Mouse (Mus musculus): ENCODE results near the gene Rtn4. TPM values are rescaled to one million over a fixed set of nuclear protein-coding genes. Genes with fewer than 3 reads are reported as not detected.

Rtn4 gene
- polyA plus RNA-seq, 1 experiment from 2014 or later, result 11.4 TPM

DNA sequence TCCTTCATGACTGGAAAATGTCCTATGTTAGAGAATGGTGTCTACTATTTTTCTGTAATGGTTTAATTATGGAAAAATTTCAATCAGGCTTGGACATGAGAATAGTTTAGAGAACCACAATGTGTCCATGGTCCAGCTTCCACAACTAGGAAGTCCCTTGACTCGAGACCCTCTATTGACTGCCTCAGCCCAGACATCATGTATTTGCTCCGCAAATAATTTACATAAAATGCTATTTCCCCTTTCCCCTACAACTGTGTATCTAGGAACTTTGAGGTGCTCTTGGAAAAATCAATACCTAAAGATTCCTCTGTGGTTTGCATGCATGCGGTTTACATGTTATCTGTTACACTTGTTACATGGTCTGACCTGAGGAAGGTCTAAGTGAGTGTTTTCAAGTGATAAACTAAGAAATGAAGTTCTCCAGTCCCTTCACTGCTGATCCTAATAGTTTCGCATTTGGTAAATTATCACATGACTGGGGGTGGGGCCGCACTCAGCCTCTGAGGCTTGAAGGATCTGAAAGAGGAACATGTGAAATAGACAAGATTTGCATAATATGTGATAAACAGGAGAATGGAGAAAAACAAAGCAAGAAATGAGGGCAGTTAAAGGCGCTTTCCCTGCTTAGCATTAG, 94.0 kb downstream of the Rtn4 start:
- no peak overlapping the region for H3K4me2 ChIP-seq (ENCODE audit: low read depth, low read length)
- no peaks in the 10 kb centered on the region for H3K27me3 ChIP-seq (ENCODE audit: control insufficient read depth, insufficient read depth, low read depth, low read length)
- H3K4me1 ChIP-seq (ENCODE audit: control insufficient read depth, low read depth, low read length), result no peaks in the 10 kb centered on the region; the same call in 1 of the 2 replicates
- WGBS (ENCODE audit: insufficient replicate concordance), result 38% methylated on average over 6 of the region's 6 CpGs
- H3K36me3 ChIP-seq (ENCODE audit: control insufficient read depth, insufficient read depth), result no peaks in the 10 kb centered on the region
- H3K9me3 ChIP-seq (replicated peaks; ENCODE audit: control insufficient read depth, low read length), result no peaks in the 10 kb centered on the region
- ATAC-seq (ENCODE audit: low read depth), result peak; percentile 66
- H3K27ac ChIP-seq (ENCODE audit: low read length), result no peak overlapping the region
- H3K9ac ChIP-seq (ENCODE audit: low read depth, low read length), result no peak overlapping the region
- no peak overlapping the region for H3K4me3 ChIP-seq (ENCODE audit: low read depth, low read length)

DNA sequence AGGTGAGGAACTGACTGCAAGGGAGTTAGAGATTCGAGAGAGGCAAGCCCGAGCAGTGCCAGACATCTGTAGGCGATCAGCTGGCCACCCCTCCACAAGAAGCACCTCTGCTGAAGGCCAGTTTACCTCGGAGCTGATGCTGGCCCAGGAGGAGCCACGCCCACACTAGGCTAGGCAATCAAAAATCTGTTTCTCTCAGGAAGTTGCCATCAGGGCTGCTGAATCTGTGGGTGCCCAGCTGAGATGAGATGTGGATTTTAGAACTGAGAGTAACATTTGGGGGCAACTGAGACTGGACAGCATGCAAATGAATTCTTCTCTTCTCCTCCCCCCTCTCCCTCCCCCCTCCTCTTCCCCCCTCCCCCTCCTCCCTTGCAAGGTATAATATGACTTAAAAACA, 94.7 kb downstream of the Rtn4 start:
- Histone ChIP-seq H3K27ac (ENCODE audit: low read length) (no peak overlapping the region), H3K4me2 (ENCODE audit: low read depth, low read length) (no peak overlapping the region), H3K9me3 (replicated peaks; ENCODE audit: control insufficient read depth, low read length) (no peaks in the 10 kb centered on the region), H3K9ac (ENCODE audit: low read depth, low read length) (no peak overlapping the region), H3K27me3 (ENCODE audit: control insufficient read depth, insufficient read depth, low read depth, low read length) (no peaks in the 10 kb centered on the region), H3K36me3 (ENCODE audit: control insufficient read depth, insufficient read depth) (no peaks in the 10 kb centered on the region), H3K4me3 (ENCODE audit: low read depth, low read length) (no peak overlapping the region), H3K4me1 (ENCODE audit: control insufficient read depth, low read depth, low read length) (no peaks in the 10 kb centered on the region; the same call in 1 of the 2 replicates)
- ATAC-seq (ENCODE audit: low read depth), result peak; percentile 53
- 12% methylated on average over 5 of the region's 5 CpGs for WGBS (ENCODE audit: insufficient replicate concordance)

DNA sequence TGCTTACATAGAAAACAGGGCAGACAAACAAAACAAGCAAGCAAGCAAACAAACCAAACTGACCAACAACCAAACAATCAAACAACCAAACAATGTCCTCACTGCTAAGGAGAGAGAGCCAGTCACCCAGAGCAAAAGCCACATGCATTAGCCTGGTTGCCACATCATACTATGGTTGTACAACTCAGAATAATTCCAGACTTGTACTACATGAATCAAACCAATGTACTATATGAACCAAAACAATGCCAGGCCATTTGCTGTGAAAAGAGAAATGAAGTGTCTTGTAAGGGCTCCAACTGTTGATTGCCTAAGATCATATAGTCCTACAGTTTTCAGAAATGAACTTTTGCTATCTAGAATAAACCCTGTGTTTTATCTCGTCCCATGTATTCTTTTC, 95.8 kb downstream of the Rtn4 start:
- Histone ChIP-seq H3K36me3 (ENCODE audit: control insufficient read depth, insufficient read depth) (no peaks in the 10 kb centered on the region), H3K4me1 (ENCODE audit: control insufficient read depth, low read depth, low read length) (no peaks in the 10 kb centered on the region; the same call in 1 of the 2 replicates), H3K27ac (ENCODE audit: low read length) (no peak overlapping the region), H3K9ac (ENCODE audit: low read depth, low read length) (no peak overlapping the region), H3K4me2 (ENCODE audit: low read depth, low read length) (no peak overlapping the region), H3K4me3 (ENCODE audit: low read depth, low read length) (no peak overlapping the region), H3K27me3 (ENCODE audit: control insufficient read depth, insufficient read depth, low read depth, low read length) (no peaks in the 10 kb centered on the region), H3K9me3 (replicated peaks; ENCODE audit: control insufficient read depth, low read length) (no peaks in the 10 kb centered on the region)
- ATAC-seq (ENCODE audit: low read depth), result no peak
- 40% methylated on average over 1 of the region's 1 CpGs for WGBS (ENCODE audit: insufficient replicate concordance)

DNA sequence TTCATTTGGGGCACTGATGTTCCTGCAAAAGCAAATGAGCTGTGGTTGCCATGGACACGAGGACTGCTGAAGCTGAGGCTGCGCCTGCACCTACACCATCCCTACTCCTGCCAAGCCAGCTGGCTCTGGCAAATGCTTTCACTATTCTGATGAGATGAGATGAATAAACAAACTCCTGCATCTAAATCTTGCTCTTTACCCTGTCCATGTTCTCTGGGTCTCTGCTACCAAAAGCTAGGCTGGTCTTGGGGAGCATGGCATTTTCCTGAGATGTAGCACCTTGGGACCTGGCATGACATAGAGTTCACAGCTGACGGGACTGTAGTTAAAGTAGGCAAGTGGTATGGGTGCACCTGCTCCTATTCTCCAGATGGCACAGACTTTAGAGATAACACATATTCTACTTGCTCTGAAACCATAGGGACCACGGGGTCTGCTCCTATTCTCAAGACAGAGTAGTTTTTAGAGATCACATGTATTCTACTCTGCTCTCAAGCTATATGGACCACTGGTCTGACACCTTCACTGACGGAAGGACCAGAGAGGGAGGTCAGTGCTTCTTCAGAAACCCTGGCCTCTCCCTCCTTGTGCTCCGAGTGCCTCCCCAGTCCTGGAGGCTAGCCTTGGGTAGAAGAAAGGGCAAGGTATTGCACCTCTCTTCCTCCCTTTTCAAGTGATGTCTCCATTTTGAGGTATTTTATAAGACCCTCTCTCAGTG, 96.3 kb downstream of the Rtn4 start:
- 58% methylated on average over 6 of the region's 6 CpGs for WGBS (ENCODE audit: insufficient replicate concordance)
- ATAC-seq (ENCODE audit: low read depth), result no peak
- H3K27me3 ChIP-seq (ENCODE audit: control insufficient read depth, insufficient read depth, low read depth, low read length), result no peaks in the 10 kb centered on the region

DNA sequence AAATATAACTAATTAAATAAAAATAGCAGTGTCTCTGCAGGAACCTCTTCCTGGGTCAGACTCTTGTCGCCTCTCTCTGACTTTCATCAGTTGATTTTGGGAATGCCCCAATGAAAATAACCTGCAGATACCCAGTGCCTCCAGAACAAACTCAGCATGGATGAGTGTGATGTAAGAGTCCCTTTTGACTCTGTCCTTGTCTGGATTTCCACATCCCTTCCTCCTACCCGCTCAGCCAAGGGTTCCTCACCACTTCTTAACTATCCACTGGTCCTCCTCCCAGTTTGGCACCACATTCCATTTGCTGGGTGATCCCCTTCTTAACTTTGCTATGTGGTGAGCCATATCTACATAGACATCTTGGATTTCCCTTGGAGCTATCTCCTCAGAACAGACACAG, 98.0 kb downstream of the Rtn4 start:
- H3K9me3 ChIP-seq (replicated peaks; ENCODE audit: control insufficient read depth, low read length), result no peaks in the 10 kb centered on the region
- ATAC-seq (ENCODE audit: low read depth), result no peak
- H3K4me3 ChIP-seq (ENCODE audit: low read depth, low read length), result no peak overlapping the region
- no peaks in the 10 kb centered on the region; the same call in 1 of the 2 replicates for H3K4me1 ChIP-seq (ENCODE audit: control insufficient read depth, low read depth, low read length)
- no peak overlapping the region for H3K4me2 ChIP-seq (ENCODE audit: low read depth, low read length)
- no peaks in the 10 kb centered on the region for H3K27me3 ChIP-seq (ENCODE audit: control insufficient read depth, insufficient read depth, low read depth, low read length)
- no peak overlapping the region for H3K27ac ChIP-seq (ENCODE audit: low read length)
- 60% methylated on average over 2 of the region's 2 CpGs for WGBS (ENCODE audit: insufficient replicate concordance)
- H3K36me3 ChIP-seq (ENCODE audit: control insufficient read depth, insufficient read depth), result no peaks in the 10 kb centered on the region
- H3K9ac ChIP-seq (ENCODE audit: low read depth, low read length), result no peak overlapping the region

More for the DNA sequence above, 96.3 kb downstream of the Rtn4 start:
- H3K27ac ChIP-seq (ENCODE audit: low read length), result no peak overlapping the region
- H3K9ac ChIP-seq (ENCODE audit: low read depth, low read length), result no peak overlapping the region
- H3K4me1 ChIP-seq (ENCODE audit: control insufficient read depth, low read depth, low read length), result no peaks in the 10 kb centered on the region; the same call in 1 of the 2 replicates
- H3K36me3 ChIP-seq (ENCODE audit: control insufficient read depth, insufficient read depth), result no peaks in the 10 kb centered on the region
- H3K4me2 ChIP-seq (ENCODE audit: low read depth, low read length), result no peak overlapping the region
- H3K4me3 ChIP-seq (ENCODE audit: low read depth, low read length), result no peak overlapping the region
- no peaks in the 10 kb centered on the region for H3K9me3 ChIP-seq (replicated peaks; ENCODE audit: control insufficient read depth, low read length)

Other genes starting within 250 kb of the Rtn4 start
- gene Prorsd1, start 177.9 kb upstream of the Rtn4 start, polyA plus RNA-seq (2015; fragmentation: Nextera tagmentation; extraction: Ambion mirVana), result 17.1 and 19.9 TPM in 2 replicates
- 20.4 and 20.6 TPM in 2 replicates for gene Mtif2, start 166.5 kb upstream of the Rtn4 start, polyA plus RNA-seq (2015; fragmentation: Nextera tagmentation; extraction: Ambion mirVana)
- 0.21 TPM in 1 of 2 replicates, not detected in the other for gene Clhc1, start 145.0 kb upstream of the Rtn4 start, polyA plus RNA-seq (2015; fragmentation: Nextera tagmentation; extraction: Ambion mirVana)
- 535 and 592 TPM in 2 replicates for gene Rps27a, start 144.8 kb upstream of the Rtn4 start, polyA plus RNA-seq (2015; fragmentation: Nextera tagmentation; extraction: Ambion mirVana)
- 0.14 and 0.25 TPM in 2 replicates for gene 4931440F15Rik, start 132.7 kb downstream of the Rtn4 start, polyA plus RNA-seq (2015; fragmentation: Nextera tagmentation; extraction: Ambion mirVana)